Mouse (Mus musculus): Measurements from ENCODE around the gene Olfr847.

- TF ChIP-seq CTCF (IDR thresholded peaks at IDR 0.05; ENCODE audit: borderline replicate concordance, control insufficient read depth, extremely low read depth, insufficient read depth, low read length, poor library complexity): no peak
- no peak for TF ChIP-seq POLR2A (IDR thresholded peaks at IDR 0.05; ENCODE audit: control insufficient read depth, extremely low read depth, insufficient read depth, low read length, poor library complexity)
These were observed 42.3 kb downstream of the Olfr847 start, which contains the start of gene Olfr845 for GRCm38 (mm10) chr9:19336157-19336556.
